Mouse (Mus musculus) CD4-positive, CD25-positive, alpha-beta regulatory T cell (primary cell): ENCODE measurements around the gene Pygo1. TPM values are rescaled to one million over a fixed set of nuclear protein-coding genes. Genes with fewer than 3 reads are reported as not detected.

Experiments used
- polyA plus RNA-seq: library from polyadenylated mRNA; unstranded; fragments of 100-300 nt; shearing (Covaris generic); gene quantifications from one replicate; pipeline ENCODE4 v1.2.1, GENCODE M21; 2017

Gene Pygo1
- not detected for polyA plus RNA-seq

DNA sequence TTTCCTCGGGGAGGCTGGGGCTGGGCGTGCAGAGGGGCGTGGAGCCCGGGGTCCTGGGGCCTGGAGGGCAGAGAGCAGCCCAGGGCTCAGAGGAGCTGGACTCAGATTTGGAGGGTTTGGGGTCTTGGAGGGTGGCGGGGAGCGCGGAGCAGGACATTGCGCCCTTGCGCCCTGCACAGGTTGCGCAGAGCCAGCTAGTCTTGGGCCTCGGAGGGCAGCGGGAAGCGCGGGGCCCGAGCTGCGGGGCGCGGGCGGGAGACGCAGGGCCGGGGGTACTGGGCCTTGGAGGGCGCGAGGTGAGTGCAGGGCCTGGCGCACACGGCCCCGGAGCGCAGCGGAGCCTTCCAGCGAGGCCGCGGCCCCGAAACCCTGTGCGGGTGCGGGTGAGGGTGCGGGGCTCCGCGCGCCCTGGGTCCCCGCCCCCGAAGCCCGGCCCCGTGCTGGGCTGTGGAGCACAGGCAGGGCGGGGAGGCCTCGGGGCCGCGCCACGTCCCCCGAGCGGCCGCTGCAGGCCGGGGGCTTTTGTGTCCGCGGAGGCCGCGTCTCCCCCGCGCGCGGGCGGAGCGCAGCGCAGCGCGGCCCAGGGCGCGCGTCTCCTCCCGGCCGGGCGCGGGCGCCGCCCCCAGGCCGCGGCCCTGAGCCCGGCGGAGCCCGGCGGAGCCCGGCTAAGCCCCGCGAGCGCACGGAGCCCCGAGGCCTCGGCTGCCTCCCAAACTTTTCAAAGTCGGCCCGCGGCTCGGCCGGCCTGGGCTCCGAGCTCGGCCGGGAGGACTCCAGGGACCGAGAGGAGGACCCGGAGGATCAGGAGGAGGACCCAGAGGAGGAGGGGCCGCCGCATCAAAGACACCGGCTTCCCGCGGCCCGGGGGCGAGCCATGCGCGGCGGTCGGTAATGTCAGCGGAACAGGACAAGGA, at the start of gene Pygo1:
Pygo1 (plus strand) TSS at position 625 of the 914 bp plus-strand sequence.

GRCm38 (mm10) chr9:72958521-72959450, 33.3 kb downstream of the Pygo1 start, which contains the start of the genes Dyx1c1 and Gm44503:
TSS of gene Dyx1c1 (plus strand) at chr9:72958785.
TSS of gene Gm44503 (plus strand) at chr9:72958852.

DNA sequence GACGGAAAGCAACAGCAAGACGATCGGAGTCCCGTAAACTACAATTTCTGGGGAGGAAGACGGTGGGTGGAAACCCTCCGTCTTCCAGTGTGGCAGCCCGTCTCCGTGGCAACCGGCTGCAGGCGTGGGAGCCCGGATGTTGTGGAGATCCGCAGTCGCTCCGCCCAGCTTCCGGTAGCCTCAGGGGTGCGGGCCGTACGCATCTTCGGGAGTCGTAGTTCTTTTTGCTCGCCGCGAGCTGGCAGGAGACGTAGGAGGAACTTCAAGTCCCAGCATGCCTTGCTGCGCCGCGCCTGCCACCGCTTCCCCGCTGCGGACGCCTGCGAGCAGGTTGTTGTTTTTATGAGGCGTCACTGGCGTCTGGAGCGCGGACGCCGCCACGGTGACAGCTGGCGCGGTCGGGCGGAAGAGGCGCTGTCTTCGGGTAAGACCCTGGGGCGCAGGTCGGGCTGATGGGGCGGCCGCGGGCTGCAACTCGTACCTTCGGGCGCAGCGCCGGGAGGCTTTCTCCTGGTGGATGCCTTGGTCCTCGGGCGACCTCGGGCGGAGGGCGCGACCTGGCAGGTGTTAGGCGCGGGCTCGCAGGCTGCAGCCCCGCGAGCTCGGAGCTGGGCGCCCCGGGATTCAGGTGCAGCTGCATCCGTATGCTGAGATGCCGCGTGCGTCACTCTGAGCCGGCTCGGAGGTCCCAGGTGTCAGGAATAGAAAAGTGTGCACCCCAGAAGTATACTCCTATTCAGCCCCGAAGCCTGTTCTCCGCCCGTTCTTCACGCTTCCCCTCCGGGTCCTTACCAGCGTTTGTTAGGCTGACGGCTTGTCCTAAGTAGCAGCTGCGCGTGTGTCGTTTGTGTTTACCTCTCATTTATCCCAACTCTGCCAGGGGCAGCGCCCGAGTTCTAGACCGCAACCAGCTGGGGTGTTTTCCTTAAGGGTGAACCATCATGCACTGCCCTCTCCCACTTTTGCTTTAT, 60.1 kb downstream of the Pygo1 start, which contains the start of the genes Ccpg1os and Ccpg1:
Ccpg1os (minus strand) TSS at position 133 of the 971 bp plus-strand sequence.
Ccpg1 (plus strand) TSS at position 180 of the 971 bp plus-strand sequence.

Other genes with a start within 250 kb of the Pygo1 start
- gene Prtg, start 118.8 kb upstream of the Pygo1 start, polyA plus RNA-seq: 0.12 TPM
- 3.9 TPM for gene Dyx1c1, start 33.1 kb downstream of the Pygo1 start, polyA plus RNA-seq
- not detected for gene Gm44503, start 33.2 kb downstream of the Pygo1 start, polyA plus RNA-seq
- gene Ccpg1os, start 59.7 kb downstream of the Pygo1 start, polyA plus RNA-seq: 7.0 TPM
- gene Ccpg1, start 59.8 kb downstream of the Pygo1 start, polyA plus RNA-seq: 92.9 TPM
- gene Pigb, start 114.7 kb downstream of the Pygo1 start, polyA plus RNA-seq: 28.3 TPM
- 47.5 TPM for gene Rab27a, start 119.2 kb downstream of the Pygo1 start, polyA plus RNA-seq
- gene Khdc3, start 176.2 kb downstream of the Pygo1 start, polyA plus RNA-seq: 0.48 TPM
- not detected for gene Gm20509, start 176.8 kb downstream of the Pygo1 start, polyA plus RNA-seq
- 69.4 TPM for gene Rsl24d1, start 187.8 kb downstream of the Pygo1 start, polyA plus RNA-seq